Mouse (Mus musculus) intestine, embryonic 15.5 days (tissue): ENCODE results near the gene Arpp21. TPM values are rescaled to one million over a fixed set of nuclear protein-coding genes. Genes with fewer than 3 reads are reported as not detected.

Experiments
- ATAC-seq: fragments of 200-750 bp; cut with Nextera tagmentation; 2 replicates; pipeline ENCODE4 v1.8.0; 2017; ENCODE audit warnings: moderate TSS enrichment, moderate library complexity
- H3K27ac ChIP-seq: fragments of 300-500 bp; sonication (generic); 2 replicates; pipeline ENCODE4 v1.5.1; 2015; ENCODE audit warnings: mild to moderate bottlenecking, inconsistent platforms
- H3K27me3 ChIP-seq: fragments of 300-500 bp; sonication (generic); replicated peaks from 2 replicates; pipeline ENCODE4 v1.6.1; 2015; ENCODE audit warnings: inconsistent platforms
- H3K36me3 ChIP-seq: fragments of 300-500 bp; sonication (generic); 2 replicates; pipeline ENCODE4 v1.6.1; 2015; ENCODE audit warnings: inconsistent platforms
- H3K4me1 ChIP-seq: fragments of 300-500 bp; sonication (generic); replicated peaks from 2 replicates; pipeline ENCODE4 v1.6.1; 2015; ENCODE audit warnings: inconsistent platforms
- H3K4me2 ChIP-seq: fragments of 300-500 bp; sonication (generic); replicated peaks from 2 replicates; pipeline ENCODE4 v1.6.1; 2015; ENCODE audit warnings: mild to moderate bottlenecking, inconsistent platforms
- H3K4me3 ChIP-seq: fragments of 300-500 bp; sonication (generic); replicated peaks from 2 replicates; pipeline ENCODE4 v1.5.1; 2015; ENCODE audit warnings: inconsistent platforms
- H3K9ac ChIP-seq: fragments of 300-500 bp; sonication (generic); 2 replicates; pipeline ENCODE4 v1.6.1; 2015; ENCODE audit warnings: inconsistent platforms
- H3K9me3 ChIP-seq: fragments of 300-500 bp; sonication (generic); 2 replicates; pipeline ENCODE4 v1.6.1; 2016; ENCODE audit warnings: inconsistent platforms
- WGBS: fragments of 180-500 bp; shearing (Covaris S2); methylation state at CpG from one replicate; pipeline ENCODE4 v1.1.7; 2015; 5-methylcytosine and 5-hydroxymethylcytosine counted together
- polyA plus RNA-seq: library from polyadenylated mRNA; unstranded; fragments of >200 nt; fragmentation: Nextera tagmentation; extraction: Ambion mirVana; gene quantifications from 2 replicates; pipeline ENCODE4 v1.2.1, GENCODE M21; 2015

Arpp21 gene
- polyA plus RNA-seq, 1 experiment from 2014 or later: 0.70 TPM

DNA sequence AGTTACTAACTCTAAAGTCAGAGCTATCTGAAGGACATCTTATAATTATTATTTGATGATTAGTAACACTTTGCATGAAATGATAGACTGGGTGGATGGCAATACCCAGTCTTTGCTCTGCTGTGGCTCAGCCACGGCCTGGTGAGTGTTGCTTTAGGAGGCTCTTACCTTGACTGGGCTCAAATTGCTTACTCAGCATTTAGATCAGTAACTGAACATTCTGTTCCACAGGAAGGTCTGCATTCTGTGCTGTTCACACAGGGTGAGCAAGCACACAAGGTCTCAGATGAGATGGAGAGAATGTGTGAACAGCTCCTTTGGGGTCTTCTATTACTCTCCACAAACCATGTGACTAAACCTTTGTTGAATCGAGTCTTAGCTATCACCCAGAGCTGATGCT is 11.4 kb upstream of the Arpp21 start:
- no peak overlapping the region for H3K4me2 ChIP-seq
- H3K9me3 ChIP-seq: no peaks in the 10 kb centered on the region
- no peak overlapping the region for H3K9ac ChIP-seq
- H3K27ac ChIP-seq: no peak overlapping the region
- no peak overlapping the region for H3K4me3 ChIP-seq
- WGBS: 73% methylated on average over 2 of the region's 2 CpGs
- no peak for ATAC-seq
- no peaks in the 10 kb centered on the region for H3K36me3 ChIP-seq
- no peaks in the 10 kb centered on the region for H3K4me1 ChIP-seq
- no peaks in the 10 kb centered on the region for H3K27me3 ChIP-seq

DNA sequence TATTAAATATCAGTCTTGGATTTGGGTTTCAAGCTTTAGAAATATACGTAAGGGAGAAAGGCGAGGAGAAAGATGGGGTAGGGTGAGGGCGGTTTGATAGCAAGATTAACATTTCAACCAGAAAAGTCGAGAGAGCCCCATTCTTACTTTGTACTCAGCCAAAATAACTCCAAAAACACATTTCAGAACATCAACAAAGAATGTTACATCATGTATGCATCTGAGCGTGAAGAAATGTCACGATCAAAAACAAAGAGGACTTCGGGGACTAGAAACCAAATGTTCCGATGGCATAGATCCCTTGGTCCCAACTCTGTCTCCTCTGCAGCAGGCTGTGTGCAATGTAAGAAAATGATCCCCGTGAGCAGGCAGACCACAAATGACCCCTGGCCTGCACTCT is 2.4 kb upstream of the Arpp21 start:
- no peak overlapping the region for H3K4me3 ChIP-seq
- no peak overlapping the region for H3K27ac ChIP-seq
- no peaks in the 10 kb centered on the region for H3K36me3 ChIP-seq
- no peaks in the 10 kb centered on the region for H3K9me3 ChIP-seq
- no peak overlapping the region for H3K4me2 ChIP-seq
- no peak overlapping the region for H3K9ac ChIP-seq
- H3K27me3 ChIP-seq: peaks cover 33% of the 10 kb centered on the region
- ATAC-seq: no peak
- H3K4me1 ChIP-seq: 0 out of 2 replicates have a peak, but pooled peaks cover 4% of the 10 kb centered on the region
- WGBS: 83% methylated on average over 9 of the region's 9 CpGs

DNA sequence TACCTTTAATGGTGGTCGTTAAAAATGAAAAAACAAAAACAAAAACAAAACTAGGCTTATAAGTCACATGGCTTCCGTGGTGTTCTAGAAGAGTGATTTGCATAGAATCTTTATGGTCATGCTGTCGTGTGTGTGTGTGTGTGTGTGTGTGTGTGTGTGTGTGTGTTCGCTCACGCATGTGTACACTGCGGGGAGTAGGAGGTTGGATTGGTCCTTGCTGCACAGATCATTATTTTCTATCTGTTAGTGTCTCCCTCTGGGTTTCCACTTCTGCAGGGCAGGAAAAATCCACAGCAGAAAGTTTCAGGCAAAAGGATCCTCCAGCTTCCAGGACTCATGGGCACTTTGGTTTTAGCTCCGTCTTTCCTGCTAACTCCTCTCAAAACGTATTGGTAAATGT is 813 bp upstream of the Arpp21 start:
- no peak overlapping the region for H3K9ac ChIP-seq
- WGBS: 86% methylated on average over 8 of the region's 8 CpGs
- ATAC-seq: no peak
- no peaks in the 10 kb centered on the region for H3K9me3 ChIP-seq
- H3K4me3 ChIP-seq: no peak overlapping the region
- H3K4me2 ChIP-seq: no peak overlapping the region
- peaks cover 42% of the 10 kb centered on the region for H3K27me3 ChIP-seq
- H3K36me3 ChIP-seq: no peaks in the 10 kb centered on the region
- 0 out of 2 replicates have a peak, but pooled peaks cover 4% of the 10 kb centered on the region for H3K4me1 ChIP-seq
- no peak overlapping the region for H3K27ac ChIP-seq

DNA sequence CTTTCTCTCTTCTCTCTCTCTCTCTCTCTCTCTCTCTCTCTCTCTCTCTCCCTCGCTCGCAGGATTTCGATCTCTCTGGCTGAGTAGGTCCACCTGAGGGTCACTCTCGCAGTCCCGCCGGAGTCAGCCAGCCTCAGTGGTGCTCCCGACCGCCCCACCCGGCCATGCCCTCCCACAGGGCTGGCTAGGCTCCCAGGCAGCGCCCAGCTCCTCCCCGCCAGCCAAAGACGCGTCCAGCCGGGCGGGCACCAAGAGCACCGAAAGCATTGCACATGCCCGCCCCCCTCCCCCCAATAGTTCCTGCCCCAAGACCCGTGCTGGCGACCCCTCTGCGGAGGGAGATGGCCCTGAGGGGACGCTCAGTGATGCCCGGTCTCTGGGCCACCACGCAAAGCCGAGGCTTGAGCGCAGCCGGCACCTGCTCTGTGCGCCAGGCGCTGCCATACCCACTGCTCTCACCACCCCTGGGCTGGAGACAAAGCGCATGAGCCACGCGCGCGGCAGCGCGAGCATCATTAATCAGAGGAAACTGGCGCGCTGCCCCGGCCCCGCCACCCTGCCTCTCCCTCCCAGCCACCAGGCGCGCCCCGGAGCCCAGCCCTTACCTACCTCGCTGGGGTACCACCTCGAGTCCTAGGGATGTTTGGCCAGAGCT is 570 bp downstream of the Arpp21 start:
- under 1% methylated on average over 44 of the region's 44 CpGs for WGBS
- Histone ChIP-seq H3K9me3 (no peaks in the 10 kb centered on the region), H3K36me3 (no peaks in the 10 kb centered on the region), H3K27me3 (peaks cover 44% of the 10 kb centered on the region), H3K4me1 (0 out of 2 replicates have a peak, but pooled peaks cover 4% of the 10 kb centered on the region), H3K9ac (no peak overlapping the region), H3K27ac (no peak overlapping the region), H3K4me3 (peak overlapping the region; percentile 29), H3K4me2 (peak overlapping the region; percentile 62)
- ATAC-seq: peak; percentile 65

DNA sequence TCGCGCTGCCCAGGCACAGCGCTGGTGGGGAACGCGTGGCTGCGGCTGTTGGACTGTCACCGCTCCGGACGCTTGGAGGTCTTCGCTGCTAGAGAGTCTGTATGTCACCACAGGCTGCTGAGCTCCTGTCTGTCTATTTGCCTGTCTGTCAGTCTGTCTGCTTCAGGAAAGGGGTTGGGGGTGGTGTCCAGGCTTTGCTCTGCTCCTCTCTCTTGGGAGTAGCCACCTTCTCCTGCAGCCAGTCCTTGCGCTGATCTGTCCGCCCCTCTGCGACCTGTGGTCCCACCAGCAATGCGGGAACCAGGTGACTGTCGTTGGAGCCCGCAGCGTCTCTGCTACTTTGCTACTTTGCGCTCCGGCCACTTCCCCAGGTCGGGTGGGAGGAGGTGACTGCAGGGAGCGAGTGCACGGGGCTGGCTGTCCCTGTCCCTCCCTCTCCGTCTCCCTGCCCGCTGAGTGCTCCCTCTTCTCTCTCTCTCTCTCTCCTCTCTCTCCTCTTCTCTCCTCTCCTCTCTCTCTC is 1.2 kb downstream of the Arpp21 start:
- 0 out of 2 replicates have a peak, but pooled peaks cover 4% of the 10 kb centered on the region for H3K4me1 ChIP-seq
- no peak overlapping the region for H3K9ac ChIP-seq
- H3K4me2 ChIP-seq: peak overlapping the region; percentile 62
- H3K36me3 ChIP-seq: no peaks in the 10 kb centered on the region
- peak overlapping the region; percentile 29 for H3K4me3 ChIP-seq
- no peaks in the 10 kb centered on the region for H3K9me3 ChIP-seq
- ATAC-seq: no peak
- no peak overlapping the region for H3K27ac ChIP-seq
- WGBS: 1% methylated on average over 24 of the region's 24 CpGs
- peaks cover 44% of the 10 kb centered on the region for H3K27me3 ChIP-seq

DNA sequence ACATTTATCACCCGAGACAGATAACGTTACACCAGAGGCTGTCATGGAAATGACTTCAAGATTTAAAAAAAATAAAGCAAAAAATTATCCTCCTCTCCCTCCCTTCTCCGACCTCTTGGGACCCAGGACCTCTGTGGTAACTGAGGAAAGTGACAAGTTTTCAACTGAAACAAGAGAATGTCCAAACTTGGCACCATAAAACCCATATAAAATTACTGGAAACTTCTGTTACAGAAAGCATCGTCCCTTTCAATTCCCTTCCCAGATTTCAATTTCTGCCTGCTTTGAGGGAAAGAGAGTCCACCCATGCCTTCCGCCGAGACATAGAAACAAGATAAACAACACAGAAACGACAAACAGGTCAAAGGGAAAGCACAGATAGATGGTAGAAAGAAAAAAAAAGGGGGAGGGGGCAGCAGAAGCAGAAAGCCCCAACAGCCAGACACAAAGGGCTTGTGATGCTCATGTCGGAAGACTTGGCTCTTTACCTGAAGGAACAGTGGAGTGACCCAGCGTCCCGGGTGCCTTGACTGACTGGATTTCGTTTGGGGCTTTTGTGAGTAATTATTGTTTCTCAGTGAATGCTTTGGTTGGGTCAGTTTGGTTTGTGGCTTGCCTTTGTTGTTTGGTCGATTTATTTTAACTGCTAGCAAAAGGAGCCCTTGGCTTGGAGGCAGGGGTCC is 1.8 kb downstream of the Arpp21 start:
- H3K4me3 ChIP-seq: 0 out of 2 replicates have a peak overlapping the region, but pooled peaks have one; percentile 29

DNA sequence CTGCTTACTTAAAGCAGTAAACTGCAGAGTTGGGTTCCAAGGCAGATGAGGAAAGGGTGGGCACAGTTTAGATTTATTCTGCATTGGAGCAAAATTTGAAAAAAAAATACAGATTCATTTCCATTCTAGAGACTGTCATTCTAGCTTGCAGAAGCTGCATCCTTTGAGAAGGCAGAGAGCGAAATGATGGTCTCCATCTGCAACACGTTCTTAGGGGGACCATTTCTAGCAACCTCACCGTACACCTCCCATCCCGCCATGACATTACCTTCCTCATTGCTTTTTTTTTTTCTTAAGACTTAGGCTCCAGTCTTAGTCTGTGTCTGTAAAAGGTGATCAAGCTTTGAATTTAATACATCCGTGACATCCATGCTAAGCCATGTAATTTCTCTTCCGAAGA is 2.4 kb downstream of the Arpp21 start:
- no peak overlapping the region for H3K27ac ChIP-seq
- no peaks in the 10 kb centered on the region for H3K9me3 ChIP-seq
- no peak for ATAC-seq
- no peaks in the 10 kb centered on the region for H3K36me3 ChIP-seq
- H3K9ac ChIP-seq: no peak overlapping the region
- peaks cover 44% of the 10 kb centered on the region for H3K27me3 ChIP-seq
- H3K4me3 ChIP-seq: no peak overlapping the region
- H3K4me1 ChIP-seq: 0 out of 2 replicates have a peak, but pooled peaks cover 4% of the 10 kb centered on the region
- no peak overlapping the region for H3K4me2 ChIP-seq
- WGBS: 72% methylated on average over 6 of the region's 6 CpGs

More for the DNA sequence above, 1.8 kb downstream of the Arpp21 start:
- 19% methylated on average over 12 of the region's 12 CpGs for WGBS
- 0 out of 2 replicates have a peak, but pooled peaks cover 4% of the 10 kb centered on the region for H3K4me1 ChIP-seq
- peak overlapping the region; percentile 62; the same call in 1 of the 2 replicates for H3K4me2 ChIP-seq
- no peaks in the 10 kb centered on the region for H3K36me3 ChIP-seq
- ATAC-seq: no peak
- H3K27ac ChIP-seq: no peak overlapping the region
- no peaks in the 10 kb centered on the region for H3K9me3 ChIP-seq
- no peak overlapping the region for H3K9ac ChIP-seq
- peaks cover 44% of the 10 kb centered on the region for H3K27me3 ChIP-seq

DNA sequence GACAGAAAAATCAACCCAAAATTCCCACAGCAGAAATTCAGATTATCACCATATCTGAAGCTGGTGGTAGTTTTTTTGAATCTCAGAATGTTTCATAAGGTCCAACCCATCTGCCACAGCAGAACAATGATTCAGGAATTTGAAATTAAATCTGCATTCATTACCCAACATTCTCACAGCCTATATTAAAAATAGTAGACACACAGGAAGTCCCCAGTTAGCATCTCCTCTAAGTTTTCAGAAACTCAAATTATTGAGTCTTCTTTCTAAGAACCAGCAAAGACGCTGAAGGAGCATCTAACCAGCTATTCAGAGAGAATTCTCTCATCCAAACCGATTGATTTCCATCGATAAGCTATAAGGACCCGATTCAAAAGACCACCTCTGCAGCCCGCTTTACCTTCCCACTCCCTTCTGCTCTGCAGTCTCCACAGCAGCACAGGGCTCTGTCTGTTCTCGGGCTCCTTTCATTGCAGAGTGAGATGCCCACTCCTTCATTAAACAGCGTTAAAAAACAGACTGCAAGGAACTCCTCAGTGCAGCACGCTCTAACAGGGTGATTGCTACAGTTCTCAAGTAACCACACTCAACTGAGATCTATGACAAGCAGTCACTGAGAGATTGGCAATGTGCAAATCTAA is 3.7 kb downstream of the Arpp21 start:
- H3K4me2 ChIP-seq: no peak overlapping the region
- H3K36me3 ChIP-seq: no peaks in the 10 kb centered on the region
- H3K9me3 ChIP-seq: no peaks in the 10 kb centered on the region
- WGBS: 60% methylated on average over 8 of the region's 8 CpGs
- H3K9ac ChIP-seq: no peak overlapping the region
- ATAC-seq: no peak
- peaks cover 41% of the 10 kb centered on the region for H3K27me3 ChIP-seq
- 0 out of 2 replicates have a peak, but pooled peaks cover 4% of the 10 kb centered on the region for H3K4me1 ChIP-seq
- H3K4me3 ChIP-seq: no peak overlapping the region
- no peak overlapping the region for H3K27ac ChIP-seq

DNA sequence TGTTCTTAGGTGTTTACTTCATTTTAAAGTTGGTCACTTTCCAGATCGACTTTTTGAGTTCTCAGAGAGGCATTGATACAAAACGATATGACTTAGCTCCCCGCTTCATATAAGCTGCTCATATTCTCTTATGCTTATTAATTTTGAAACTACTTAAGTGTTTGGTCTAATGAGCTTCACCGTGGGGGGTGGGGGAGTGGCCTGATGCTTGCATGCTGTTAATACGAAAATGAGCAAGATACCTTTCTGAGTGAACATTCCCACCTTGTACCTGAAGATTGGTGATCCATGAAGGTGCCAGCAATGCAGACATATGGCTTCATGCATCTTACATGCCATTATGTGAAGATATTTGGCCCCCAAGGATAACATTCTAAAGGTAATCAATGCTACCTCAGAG is 4.4 kb downstream of the Arpp21 start:
- H3K27ac ChIP-seq: no peak overlapping the region
- H3K4me1 ChIP-seq: 0 out of 2 replicates have a peak, but pooled peaks cover 4% of the 10 kb centered on the region
- no peaks in the 10 kb centered on the region for H3K36me3 ChIP-seq
- H3K4me2 ChIP-seq: no peak overlapping the region
- 80% methylated on average over 5 of the region's 5 CpGs for WGBS
- no peaks in the 10 kb centered on the region for H3K9me3 ChIP-seq
- peaks cover 38% of the 10 kb centered on the region for H3K27me3 ChIP-seq
- H3K4me3 ChIP-seq: no peak overlapping the region
- no peak for ATAC-seq
- no peak overlapping the region for H3K9ac ChIP-seq

DNA sequence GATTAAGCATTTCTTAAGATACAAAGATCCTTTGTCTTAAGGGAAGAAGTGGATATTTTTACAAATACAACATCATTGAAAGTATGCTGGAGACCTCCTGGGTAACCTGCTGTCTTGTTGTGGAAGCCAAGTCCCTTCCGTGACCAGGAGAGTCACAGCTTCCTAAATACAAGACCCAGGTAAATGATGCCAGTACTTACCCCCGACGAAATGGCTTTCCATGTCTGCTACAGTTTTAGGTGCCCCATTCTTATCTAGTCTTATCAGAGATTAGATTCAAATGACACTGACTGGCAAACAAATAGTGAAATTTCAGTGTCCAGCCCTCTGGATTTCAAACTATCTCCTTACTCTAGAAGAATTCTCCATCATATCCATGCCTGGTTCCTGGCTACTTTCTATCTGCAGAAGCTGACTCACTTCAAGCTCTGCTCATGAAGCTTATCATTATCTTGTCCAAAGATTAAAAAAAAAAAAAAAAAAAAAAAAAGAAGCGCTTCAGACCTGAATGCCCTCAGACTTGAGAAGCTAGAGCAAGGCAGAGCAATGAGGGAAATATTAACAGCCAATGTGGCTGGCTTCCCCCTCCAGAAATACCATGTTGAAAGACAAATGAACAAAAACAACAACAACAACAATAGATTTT is 4.9 kb downstream of the Arpp21 start:
- no peak overlapping the region for H3K4me3 ChIP-seq
- WGBS: 84% methylated on average over 4 of the region's 4 CpGs
- no peak overlapping the region for H3K27ac ChIP-seq
- H3K4me1 ChIP-seq: 0 out of 2 replicates have a peak, but pooled peaks cover 4% of the 10 kb centered on the region
- no peaks in the 10 kb centered on the region for H3K9me3 ChIP-seq
- ATAC-seq: no peak
- H3K36me3 ChIP-seq: no peaks in the 10 kb centered on the region
- H3K9ac ChIP-seq: no peak overlapping the region
- peaks cover 35% of the 10 kb centered on the region for H3K27me3 ChIP-seq
- H3K4me2 ChIP-seq: no peak overlapping the region

DNA sequence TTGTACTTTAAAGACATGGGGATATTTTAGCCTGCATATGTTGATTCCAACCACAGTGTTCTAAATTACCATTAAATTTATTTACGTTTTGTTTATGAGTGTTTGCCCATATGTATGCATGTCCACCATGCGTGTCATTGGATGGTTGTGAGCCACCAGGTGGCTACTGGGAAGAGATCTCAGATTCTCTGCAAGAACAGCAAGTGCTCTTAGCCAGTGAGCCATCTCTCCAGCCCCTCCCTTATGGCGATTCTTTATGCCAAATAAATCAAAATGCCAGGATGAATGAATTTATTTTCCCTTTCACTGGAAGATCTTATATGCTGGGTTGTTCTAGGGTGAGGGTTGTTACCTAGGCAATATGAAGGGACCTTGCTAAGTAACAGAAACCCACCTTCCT is 7.3 kb downstream of the Arpp21 start:
- WGBS: 74% methylated on average over 3 of the region's 3 CpGs
- Histone ChIP-seq H3K4me2 (no peak overlapping the region), H3K9me3 (no peaks in the 10 kb centered on the region), H3K4me1 (no peaks in the 10 kb centered on the region), H3K27ac (no peak overlapping the region), H3K4me3 (no peak overlapping the region), H3K9ac (no peak overlapping the region), H3K27me3 (peaks cover 12% of the 10 kb centered on the region), H3K36me3 (no peaks in the 10 kb centered on the region)
- ATAC-seq: no peak

DNA sequence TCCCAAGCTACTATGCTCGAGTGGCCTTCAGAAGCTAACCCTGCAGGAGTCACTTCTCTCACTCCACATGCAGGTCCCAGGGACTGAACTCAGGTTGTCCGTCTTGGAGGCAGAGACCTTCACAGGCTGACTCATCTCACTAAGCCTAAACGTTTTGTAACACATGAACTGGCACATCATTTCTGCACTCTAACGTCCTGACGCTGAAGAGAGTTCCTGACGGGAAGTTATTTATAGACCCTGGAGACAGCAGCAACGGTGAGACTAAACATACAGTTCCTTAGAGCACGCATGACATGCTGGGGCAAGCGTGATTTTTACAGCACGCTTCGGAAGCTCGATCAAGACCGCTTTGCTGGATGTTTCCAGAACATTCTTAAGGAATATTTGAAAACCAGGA is 8.6 kb downstream of the Arpp21 start:
- WGBS: 47% methylated on average over 13 of the region's 13 CpGs
- ATAC-seq: no peak
- no peak overlapping the region for H3K27ac ChIP-seq
- H3K4me1 ChIP-seq: no peaks in the 10 kb centered on the region
- H3K36me3 ChIP-seq: no peaks in the 10 kb centered on the region
- no peak overlapping the region for H3K4me3 ChIP-seq
- peaks cover 5% of the 10 kb centered on the region; the same call in 1 of the 2 replicates for H3K27me3 ChIP-seq
- no peak overlapping the region for H3K4me2 ChIP-seq
- no peaks in the 10 kb centered on the region for H3K9me3 ChIP-seq
- H3K9ac ChIP-seq: no peak overlapping the region
